Mouse (Mus musculus) testis, postnatal 14 days (tissue): ENCODE data around the gene Prkacb.
A peak's percentile ranks its signal among the peaks of the same experiment; 100 is the strongest.

Experiments
- DNase-seq: peaks from one replicate; pipeline ENCODE4 v3.0.0; 2021; ENCODE audit warnings: low spot score

The Prkacb gene

GRCm38 (mm10) chr3:146812901-146813393, at the start of gene Prkacb:
Prkacb (minus strand) TSS chr3:146812990.
- peak; percentile 91 for DNase-seq

GRCm38 (mm10) chr3:146860308-146860707, 47.5 kb upstream of the Prkacb start:
- DNase-seq: no peak

GRCm38 (mm10) chr3:146857373-146857772, 44.6 kb upstream of the Prkacb start:
- no peak for DNase-seq

- no peak for DNase-seq
Measured at GRCm38 (mm10) chr3:146854473-146855087, 41.8 kb upstream of the Prkacb start.

- peak; percentile 72 for DNase-seq
Measured at GRCm38 (mm10) chr3:146851966-146852891, 39.4 kb upstream of the Prkacb start, which contains the start of gene Ttll7. Ttll7 (plus strand) TSS chr3:146852367.

- DNase-seq: no peak
Measured at GRCm38 (mm10) chr3:146849360-146849759, 36.6 kb upstream of the Prkacb start.

- DNase-seq: no peak
Measured at GRCm38 (mm10) chr3:146848112-146848511, 35.3 kb upstream of the Prkacb start.

GRCm38 (mm10) chr3:146846237-146846636, 33.4 kb upstream of the Prkacb start:
- no peak for DNase-seq

GRCm38 (mm10) chr3:146843470-146843869, 30.7 kb upstream of the Prkacb start:
- no peak for DNase-seq

- no peak for DNase-seq
Measured at GRCm38 (mm10) chr3:146842766-146843165, 30.0 kb upstream of the Prkacb start.

- no peak for DNase-seq
Measured at GRCm38 (mm10) chr3:146820718-146821117, 7.9 kb upstream of the Prkacb start.

- DNase-seq: no peak
Measured at GRCm38 (mm10) chr3:146813624-146814023, 834 bp upstream of the Prkacb start.

GRCm38 (mm10) chr3:146812041-146812878, 530 bp downstream of the Prkacb start:
- DNase-seq: no peak

- DNase-seq: no peak
Measured at GRCm38 (mm10) chr3:146793554-146794257, 19.1 kb downstream of the Prkacb start.

- no peak for DNase-seq
Measured at GRCm38 (mm10) chr3:146792144-146792748, 20.5 kb downstream of the Prkacb start.

- DNase-seq: no peak
Measured at GRCm38 (mm10) chr3:146784233-146784632, 28.6 kb downstream of the Prkacb start.

GRCm38 (mm10) chr3:146783645-146784225, 29.1 kb downstream of the Prkacb start:
- DNase-seq: no peak

GRCm38 (mm10) chr3:146782548-146782947, 30.2 kb downstream of the Prkacb start:
- no peak for DNase-seq

GRCm38 (mm10) chr3:146781131-146781530, 31.7 kb downstream of the Prkacb start:
- DNase-seq: no peak

GRCm38 (mm10) chr3:146780241-146780640, 32.5 kb downstream of the Prkacb start:
- no peak for DNase-seq

GRCm38 (mm10) chr3:146778913-146779312, 33.9 kb downstream of the Prkacb start:
- no peak for DNase-seq
